Mouse (Mus musculus) testis, adult 2 months (tissue): ENCODE measurements around the gene Timm22. TPM values are rescaled to one million over a fixed set of nuclear protein-coding genes. Genes with fewer than 3 reads are reported as not detected.
A peak's percentile ranks its signal among the peaks of the same experiment; 100 is the strongest.

Source experiments
- H3K27ac ChIP-seq: fragments of 200-500 bp; 2 replicates; pipeline ENCODE4 v1.5.1; 2012; ENCODE audit warnings: low read depth, low read length; ENCODE audit not compliant: control insufficient read depth, insufficient read depth
- H3K27me3 ChIP-seq: fragments of 200-500 bp; 2 replicates; pipeline ENCODE4 v1.6.1; 2012; ENCODE audit warnings: mild to moderate bottlenecking, low read length, moderate library complexity; ENCODE audit not compliant: control insufficient read depth, insufficient read depth
- H3K36me3 ChIP-seq: fragments of 200-500 bp; 2 replicates; pipeline ENCODE4 v1.6.1; 2012; ENCODE audit warnings: mild to moderate bottlenecking, low read length; ENCODE audit not compliant: control insufficient read depth, insufficient read depth
- H3K4me1 ChIP-seq: fragments of 200-500 bp; 2 replicates; pipeline ENCODE4 v1.6.1; 2012; ENCODE audit warnings: low read length; ENCODE audit not compliant: control insufficient read depth, insufficient read depth
- H3K4me3 ChIP-seq: fragments of 200-500 bp; 2 replicates; pipeline ENCODE4 v1.5.1; 2012; ENCODE audit warnings: low read depth, mild to moderate bottlenecking, low read length, moderate library complexity, mixed read lengths; ENCODE audit not compliant: control insufficient read depth
- CTCF ChIP-seq: fragments of 200-500 bp; IDR thresholded peaks from 2 replicates; pipeline ENCODE4 v1.5.1; 2012; ENCODE audit warnings: low read depth, mild to moderate bottlenecking, inconsistent platforms, low read length, moderate library complexity; ENCODE audit not compliant: control insufficient read depth, insufficient read depth, insufficient replicate concordance
- POLR2A ChIP-seq: fragments of 200-500 bp; IDR thresholded peaks from 2 replicates; pipeline ENCODE4 v1.6.1; 2012; ENCODE audit warnings: low read depth, mild to moderate bottlenecking, inconsistent platforms, low read length, moderate library complexity; ENCODE audit not compliant: control insufficient read depth
- polyA plus RNA-seq: library from polyadenylated mRNA; depleted of rRNA; stranded (reverse); fragments of >200 nt; gene quantifications from 2 replicates; pipeline ENCODE4 v1.2.3, GENCODE M21; 2012; rRNA removed

Timm22 gene
- polyA plus RNA-seq, result 7.5 and 8.6 TPM in 2 replicates

DNA sequence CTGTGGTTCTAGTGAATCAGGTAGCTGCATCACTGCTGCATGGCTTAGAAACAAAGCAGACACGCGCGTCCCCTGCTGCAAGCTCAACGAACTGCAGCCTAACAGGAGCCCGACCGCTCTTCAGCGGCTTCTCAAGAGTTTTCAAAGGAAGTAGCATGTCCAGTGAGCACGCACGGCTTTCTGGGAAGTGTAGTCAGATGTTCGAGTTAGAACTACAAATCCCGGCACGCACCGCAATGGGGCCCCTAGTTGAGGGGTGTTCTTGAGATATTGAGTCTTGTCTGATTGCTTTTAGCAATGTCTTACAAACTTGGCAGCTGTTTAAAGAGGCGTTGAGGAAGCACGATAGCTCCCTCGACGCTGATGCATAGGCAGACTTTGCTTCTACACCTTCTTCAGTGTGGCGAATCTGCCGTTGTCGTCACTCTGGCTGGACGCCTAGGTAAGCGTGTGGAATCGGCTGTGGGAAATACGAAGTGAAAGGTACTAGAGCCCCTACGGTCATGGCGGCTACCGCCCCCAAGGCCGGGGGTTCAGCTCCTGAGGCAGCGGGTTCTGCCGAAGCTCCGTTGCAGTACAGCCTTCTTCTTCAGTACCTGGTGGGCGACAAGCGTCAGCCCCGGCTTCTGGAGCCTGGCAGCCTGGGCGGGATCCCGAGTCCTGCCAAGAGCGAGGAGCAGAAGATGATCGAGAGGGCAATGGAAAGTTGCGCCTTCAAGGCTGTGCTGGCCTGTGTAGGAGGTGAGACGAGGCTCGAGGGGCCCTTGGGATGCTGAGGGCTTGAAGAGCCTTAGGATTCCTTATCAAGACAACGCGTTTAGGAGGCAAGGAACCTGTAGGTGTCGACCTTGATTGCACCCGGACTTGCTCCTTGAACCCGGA, at the start of gene Timm22:
Gene Timm22, plus strand, starts transcription at position 251 of the 882 bp plus-strand sequence.
- Histone ChIP-seq H3K4me1 (peaks cover 2% of the 10 kb centered on the region; the same call in 1 of the 2 replicates), H3K27ac (peak within 1 kb of the TSS; percentile 88)

DNA sequence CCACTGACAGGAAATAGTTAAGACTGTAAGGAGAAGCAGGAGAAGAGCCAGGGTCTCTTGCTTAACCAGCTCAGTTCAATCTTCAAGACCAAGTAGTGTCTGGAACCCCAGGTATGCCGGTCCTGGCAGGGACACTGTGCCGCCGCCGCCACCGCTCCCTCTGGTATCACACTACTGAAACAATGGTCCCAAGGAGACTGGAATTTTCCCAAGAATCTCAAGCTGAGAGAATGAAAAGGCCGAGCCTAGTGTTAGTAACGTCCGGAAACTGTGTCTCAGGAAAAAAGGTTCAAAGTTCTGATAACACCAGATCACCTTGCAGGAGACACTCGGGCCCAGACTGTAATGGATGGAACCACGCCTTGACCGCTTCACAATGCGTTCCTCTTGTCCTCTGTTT, 49.3 kb upstream of the Timm22 start:
- peaks cover 3% of the 10 kb centered on the region for H3K4me1 ChIP-seq
- TF ChIP-seq CTCF (no peak), POLR2A (no peak)
- no peak overlapping the region for H3K27ac ChIP-seq
- H3K36me3 ChIP-seq, result peaks cover 2% of the 10 kb centered on the region; the same call in 1 of the 2 replicates
- no peak overlapping the region; the same call in 1 of the 2 replicates for H3K4me3 ChIP-seq
- no peaks in the 10 kb centered on the region for H3K27me3 ChIP-seq

More for the DNA sequence above, at the start of gene Timm22:
- TF ChIP-seq POLR2A (peak; percentile 80), CTCF (peak; percentile 97)
- peaks cover 3% of the 10 kb centered on the region; the same call in 1 of the 2 replicates for H3K36me3 ChIP-seq
- H3K4me3 ChIP-seq, result peak within 1 kb of the TSS; percentile 95
- no peaks in the 10 kb centered on the region for H3K27me3 ChIP-seq

DNA sequence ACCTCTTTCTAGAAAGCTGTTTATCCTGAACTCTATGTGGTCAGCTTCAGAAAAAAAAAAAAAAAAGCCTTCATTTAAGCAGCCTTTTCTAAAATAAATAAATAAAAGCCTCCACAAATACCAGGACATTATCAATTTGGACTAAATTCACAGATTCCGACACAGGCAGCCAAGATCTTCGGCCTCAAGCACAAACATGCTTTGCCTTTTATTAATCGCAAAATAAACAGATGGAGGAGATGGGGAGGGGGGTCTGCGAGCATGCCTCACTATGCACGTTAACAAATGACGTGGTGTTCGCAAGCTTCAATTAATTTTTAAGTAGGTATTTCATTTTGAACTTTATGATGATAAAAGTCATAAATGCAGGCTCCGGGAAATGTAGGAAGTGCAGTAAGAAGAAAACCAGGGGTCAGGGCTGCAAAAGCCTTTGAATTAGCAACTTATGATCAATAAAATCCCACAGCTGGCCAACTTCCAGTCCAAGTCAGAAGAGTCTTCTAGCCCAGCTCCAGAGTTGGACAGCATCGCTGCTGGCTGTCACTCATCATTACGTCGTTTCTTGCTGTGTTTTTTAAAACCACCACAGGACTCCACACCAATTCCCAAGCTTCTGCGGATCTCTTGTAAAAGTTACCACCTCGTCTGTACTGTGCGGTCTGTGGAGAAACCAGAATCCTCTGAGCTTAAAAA, 48.0 kb upstream of the Timm22 start:
- Histone ChIP-seq H3K4me1 (peaks cover 2% of the 10 kb centered on the region; the same call in 1 of the 2 replicates), H3K27me3 (no peaks in the 10 kb centered on the region), H3K27ac (no peak overlapping the region), H3K4me3 (no peak overlapping the region), H3K36me3 (peaks cover 2% of the 10 kb centered on the region; the same call in 1 of the 2 replicates)
- TF ChIP-seq CTCF, result no peak
- no peak for TF ChIP-seq POLR2A

DNA sequence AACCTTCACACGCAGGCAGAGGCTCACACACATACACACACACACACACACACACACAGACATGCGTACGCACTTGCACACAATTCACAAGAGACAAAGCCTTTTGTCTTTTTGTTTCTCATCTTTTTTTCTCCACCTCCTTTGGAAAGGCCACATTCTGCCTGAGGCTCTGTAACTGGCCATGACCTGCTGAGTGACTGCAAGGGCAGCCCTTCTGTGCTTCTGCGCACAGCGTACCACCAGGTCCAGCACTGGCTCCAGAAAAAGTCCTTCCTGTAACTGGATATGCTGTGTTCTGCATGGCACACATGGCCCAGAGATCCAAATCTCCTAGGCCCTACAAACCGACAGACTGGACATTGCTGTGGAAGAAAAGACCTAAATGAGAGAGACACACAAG, 46.5 kb upstream of the Timm22 start:
- Histone ChIP-seq H3K36me3 (peaks cover 2% of the 10 kb centered on the region; the same call in 1 of the 2 replicates), H3K27ac (no peak overlapping the region), H3K4me1 (peaks cover 2% of the 10 kb centered on the region; the same call in 1 of the 2 replicates), H3K4me3 (no peak overlapping the region), H3K27me3 (no peaks in the 10 kb centered on the region)
- no peak for TF ChIP-seq CTCF
- no peak for TF ChIP-seq POLR2A

DNA sequence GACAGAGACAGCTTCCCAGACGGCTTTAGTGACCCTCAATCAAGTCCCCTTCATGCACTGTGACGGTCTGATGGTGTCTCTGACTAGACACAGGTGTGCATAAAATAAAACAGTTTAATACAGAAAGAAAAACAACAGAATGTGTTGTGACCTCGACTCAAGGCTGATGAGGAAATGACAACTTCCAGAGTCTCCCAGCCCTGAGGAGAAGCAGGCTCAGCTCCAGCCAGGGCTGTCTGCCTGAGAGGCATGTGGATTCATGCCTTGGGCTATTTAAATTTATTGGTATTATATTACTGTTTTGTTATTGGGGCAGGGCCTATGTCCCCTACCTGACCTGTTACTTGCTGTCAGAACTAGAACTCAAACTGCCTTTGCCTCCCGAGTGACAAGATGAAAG, 45.3 kb upstream of the Timm22 start:
- H3K27ac ChIP-seq, result no peak overlapping the region
- TF ChIP-seq CTCF (no peak), POLR2A (no peak)
- no peaks in the 10 kb centered on the region; the same call in 1 of the 2 replicates for H3K4me1 ChIP-seq
- H3K36me3 ChIP-seq, result no peaks in the 10 kb centered on the region
- H3K27me3 ChIP-seq, result no peaks in the 10 kb centered on the region
- H3K4me3 ChIP-seq, result no peak overlapping the region

DNA sequence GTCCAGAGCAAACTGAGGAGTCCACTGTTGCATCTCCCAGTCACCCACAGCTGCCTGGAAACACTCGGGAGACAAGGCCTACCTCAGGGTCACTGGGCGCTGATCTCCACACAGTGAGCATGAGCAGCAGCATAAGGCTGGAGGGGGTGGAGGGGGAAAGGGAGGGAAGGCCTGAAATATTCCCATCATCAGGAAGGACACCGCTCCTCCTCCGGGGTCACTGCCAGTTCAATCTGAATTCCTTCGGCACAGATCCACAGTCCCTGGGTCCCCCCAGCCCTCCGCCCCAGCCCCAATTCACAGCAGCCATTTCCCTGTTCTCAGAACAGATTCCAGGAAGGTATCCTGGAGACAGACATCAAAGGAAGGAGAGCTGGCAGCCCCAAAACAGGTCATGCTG, 43.6 kb upstream of the Timm22 start:
- Histone ChIP-seq H3K27ac (no peak overlapping the region), H3K4me1 (no peaks in the 10 kb centered on the region), H3K27me3 (no peaks in the 10 kb centered on the region), H3K4me3 (no peak overlapping the region), H3K36me3 (no peaks in the 10 kb centered on the region)
- no peak for TF ChIP-seq CTCF
- no peak for TF ChIP-seq POLR2A

DNA sequence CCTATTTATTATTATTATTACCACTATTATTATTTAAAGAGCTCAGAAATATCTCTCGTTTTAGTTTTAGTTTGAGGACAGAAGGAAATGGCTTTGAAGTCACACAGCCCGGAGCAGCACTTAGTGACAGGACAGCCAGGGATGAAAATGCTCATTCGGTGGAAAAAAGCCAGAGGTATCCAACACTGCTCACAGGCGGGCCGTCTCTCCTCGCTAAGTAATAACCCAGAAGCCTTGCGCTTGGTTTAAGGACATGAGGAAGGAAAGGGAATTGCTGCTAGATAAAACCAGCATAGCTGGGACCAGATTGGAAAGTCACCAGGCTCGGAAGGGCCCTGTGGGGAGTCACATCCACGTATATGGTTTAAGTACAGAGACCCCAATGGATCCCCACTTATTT, 43.1 kb upstream of the Timm22 start:
- Histone ChIP-seq H3K4me1 (no peaks in the 10 kb centered on the region), H3K36me3 (no peaks in the 10 kb centered on the region), H3K27ac (no peak overlapping the region), H3K4me3 (no peak overlapping the region), H3K27me3 (no peaks in the 10 kb centered on the region)
- TF ChIP-seq CTCF (no peak), POLR2A (no peak)
